Mouse (Mus musculus): ENCODE results near the gene Hist1h2af.

Hist1h2af gene

GRCm38 (mm10) chr13:23515281-23515680, 18.4 kb upstream of the Hist1h2af start:
- DNase-seq (ENCODE audit: low spot score in 2 of 2) = no peak

GRCm38 (mm10) chr13:23515826-23516620, 17.7 kb upstream of the Hist1h2af start:
- no peak for DNase-seq (ENCODE audit: low spot score in 2 of 2)

DNA sequence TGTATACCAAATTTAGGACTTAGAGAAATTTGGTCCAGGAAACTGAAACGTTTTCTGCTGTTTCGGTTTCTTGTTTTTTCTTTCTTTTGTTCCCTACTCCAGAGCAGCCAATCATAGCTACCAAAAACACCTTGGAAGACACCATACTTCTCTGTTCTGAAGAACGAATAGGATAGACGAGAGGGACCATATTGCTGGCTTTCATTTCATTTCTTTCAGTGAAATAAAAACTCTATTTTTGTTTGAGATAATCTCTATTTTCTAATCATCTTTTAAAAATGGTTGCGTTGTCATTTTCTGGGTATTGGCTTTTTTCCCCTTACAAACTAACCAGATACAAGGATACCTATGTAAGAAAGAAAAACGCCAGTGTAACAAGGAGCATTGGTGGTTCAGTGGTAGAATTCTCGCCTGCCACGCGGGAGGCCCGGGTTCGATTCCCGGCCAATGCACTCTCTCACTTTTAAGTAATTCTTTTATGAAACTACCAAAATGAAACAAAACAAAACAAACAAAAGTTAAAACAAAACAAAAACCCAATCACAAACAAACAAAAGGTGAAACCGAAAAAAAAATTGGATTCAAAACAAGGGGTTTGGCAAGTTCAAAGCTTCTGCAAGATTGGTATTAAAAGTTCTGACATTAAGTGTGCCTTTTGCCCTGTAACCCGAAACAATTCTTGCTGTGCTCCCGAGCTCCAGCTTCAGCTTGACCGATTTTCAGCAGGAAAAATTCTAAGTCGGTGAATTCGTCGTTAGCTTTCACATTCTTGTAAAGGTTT, 16.7 kb upstream of the Hist1h2af start:
- DNase-seq (ENCODE audit: low spot score in 2 of 2) = peak; percentile 48 to 75

DNA sequence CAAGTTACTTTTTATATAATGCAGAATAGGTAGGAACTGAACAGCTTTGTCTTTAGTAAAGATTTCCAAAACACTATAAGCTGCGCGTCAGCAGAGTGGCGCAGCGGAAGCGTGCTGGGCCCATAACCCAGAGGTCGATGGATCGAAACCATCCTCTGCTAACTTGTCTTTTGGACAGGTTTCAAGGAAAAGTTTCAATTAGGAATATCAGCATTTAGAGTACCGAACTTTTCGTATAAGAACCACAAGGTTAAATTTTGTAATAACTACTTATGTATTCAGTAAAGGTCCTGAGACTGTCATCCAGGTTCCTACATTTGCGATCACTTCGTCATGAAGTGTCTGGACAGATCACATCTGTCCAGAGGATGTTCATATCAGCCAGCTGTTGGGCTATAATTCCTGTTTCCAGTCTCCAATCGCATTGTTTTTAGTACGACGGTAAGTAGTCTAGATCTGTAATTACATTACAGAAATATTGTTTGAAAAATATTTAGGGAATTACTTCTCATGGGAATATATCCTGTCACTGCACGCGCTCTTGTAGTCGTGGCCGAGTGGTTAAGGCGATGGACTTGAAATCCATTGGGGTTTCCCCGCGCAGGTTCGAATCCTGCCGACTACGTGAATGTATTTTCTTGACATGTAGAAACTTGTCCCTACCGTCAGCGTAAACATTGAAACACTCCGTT, 16.0 kb upstream of the Hist1h2af start:
- DNase-seq (ENCODE audit: low spot score in 2 of 2) = peak; percentile 75 to 89

DNA sequence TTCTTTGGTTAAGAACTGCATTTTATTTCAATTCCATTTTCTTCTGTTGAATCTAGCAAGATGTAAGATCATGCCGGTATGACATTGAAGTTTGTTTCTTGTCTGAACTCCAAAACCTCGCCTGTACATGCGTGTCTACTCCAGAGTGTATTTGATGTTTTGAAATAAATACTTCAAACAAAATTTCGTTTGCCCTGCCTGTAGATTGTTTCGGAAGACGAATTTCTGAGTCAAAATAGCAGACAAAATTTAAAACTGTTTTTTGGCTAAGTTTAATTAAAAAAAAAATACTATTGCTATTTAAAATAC, 15.5 kb upstream of the Hist1h2af start:
- no peak for DNase-seq (ENCODE audit: low spot score in 2 of 2)

DNA sequence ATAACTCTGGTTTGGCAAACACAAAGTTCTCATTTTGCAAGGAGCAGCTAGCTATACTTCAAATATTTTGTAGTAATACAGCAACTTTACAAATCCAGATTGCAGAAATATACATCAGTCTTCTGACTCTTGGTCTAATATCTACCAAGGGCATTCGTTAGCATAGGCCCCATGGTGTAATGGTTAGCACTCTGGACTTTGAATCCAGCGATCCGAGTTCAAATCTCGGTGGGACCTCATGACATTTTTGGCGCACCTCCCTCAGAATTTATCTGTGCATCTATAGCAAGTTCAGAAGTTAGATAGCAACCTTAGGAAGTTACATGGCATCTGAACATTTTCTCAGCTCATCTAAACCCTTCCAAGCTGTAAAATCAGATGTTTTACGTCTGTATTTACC, 14.8 kb upstream of the Hist1h2af start:
- DNase-seq (ENCODE audit: low spot score in 2 of 2) = peak; percentile 60 to 73

DNA sequence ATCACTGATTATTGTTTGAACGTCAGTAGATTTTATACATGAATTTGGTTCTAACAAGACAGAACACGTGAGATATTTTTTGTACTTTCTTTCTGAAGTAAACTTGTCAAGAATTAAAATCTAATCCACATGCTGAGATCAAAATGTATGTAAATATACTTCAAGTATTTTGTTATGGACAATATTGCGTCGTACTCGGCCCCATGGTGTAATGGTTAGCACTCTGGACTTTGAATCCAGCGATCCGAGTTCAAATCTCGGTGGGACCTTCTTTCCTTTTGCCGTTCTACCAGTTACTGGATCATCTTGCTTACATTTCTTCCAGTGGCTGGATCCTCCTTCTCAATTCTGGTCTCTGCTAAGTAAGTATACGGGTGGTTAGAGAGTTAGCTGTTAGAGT, 14.3 kb upstream of the Hist1h2af start:
- DNase-seq (ENCODE audit: low spot score in 2 of 2) = peak; percentile 64 to 72

GRCm38 (mm10) chr13:23521703-23522102, 12.0 kb upstream of the Hist1h2af start:
- DNase-seq (ENCODE audit: low spot score in 2 of 2) = peak; percentile 61 to 72

- DNase-seq (ENCODE audit: low spot score in 2 of 2) = no peak
Measured at GRCm38 (mm10) chr13:23523976-23524375, 9.7 kb upstream of the Hist1h2af start.

DNA sequence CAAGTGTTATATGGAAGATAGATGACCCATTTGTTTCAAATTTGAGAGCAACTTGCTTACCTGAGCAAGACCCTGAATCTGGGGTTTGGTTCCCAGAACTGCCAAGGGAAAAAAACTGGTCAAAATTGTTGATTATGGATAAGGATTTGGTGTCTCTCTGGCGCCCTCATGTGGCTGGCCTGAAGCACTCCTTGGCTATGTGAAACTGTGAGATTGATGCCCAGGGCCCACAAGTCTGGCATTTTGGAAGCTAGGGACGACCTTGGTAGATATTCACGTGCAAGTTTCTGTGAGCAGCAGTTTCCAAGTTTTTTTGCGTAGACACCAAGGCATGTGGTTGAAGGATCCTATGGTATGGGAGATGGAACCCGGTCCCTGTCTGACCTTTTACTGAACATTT, 9.1 kb upstream of the Hist1h2af start:
- DNase-seq (ENCODE audit: low spot score in 2 of 2) = peak; percentile 68 to 71

GRCm38 (mm10) chr13:23525901-23526300, 7.8 kb upstream of the Hist1h2af start:
- DNase-seq (ENCODE audit: low spot score in 2 of 2) = no peak

DNA sequence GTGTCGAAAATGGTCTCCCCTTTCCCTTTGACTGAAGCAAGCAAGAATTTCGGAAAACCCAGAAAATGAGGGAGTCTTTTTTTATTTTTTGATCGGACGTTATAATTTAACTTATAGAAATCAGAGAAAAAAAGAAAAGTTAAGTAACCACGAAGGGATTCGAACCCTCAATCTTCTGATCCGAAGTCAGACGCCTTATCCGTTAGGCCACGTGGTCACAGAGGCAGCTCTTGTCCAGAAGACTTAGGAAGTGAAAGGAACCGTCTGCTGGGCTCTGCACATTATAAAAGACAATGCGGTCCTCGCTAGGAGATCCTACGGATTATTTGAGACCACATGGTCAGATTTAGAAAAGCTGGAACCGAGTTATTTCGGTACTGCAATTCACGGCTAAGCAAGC, 7.4 kb upstream of the Hist1h2af start:
- peak; percentile 82 to 91 for DNase-seq (ENCODE audit: low spot score in 2 of 2)

DNA sequence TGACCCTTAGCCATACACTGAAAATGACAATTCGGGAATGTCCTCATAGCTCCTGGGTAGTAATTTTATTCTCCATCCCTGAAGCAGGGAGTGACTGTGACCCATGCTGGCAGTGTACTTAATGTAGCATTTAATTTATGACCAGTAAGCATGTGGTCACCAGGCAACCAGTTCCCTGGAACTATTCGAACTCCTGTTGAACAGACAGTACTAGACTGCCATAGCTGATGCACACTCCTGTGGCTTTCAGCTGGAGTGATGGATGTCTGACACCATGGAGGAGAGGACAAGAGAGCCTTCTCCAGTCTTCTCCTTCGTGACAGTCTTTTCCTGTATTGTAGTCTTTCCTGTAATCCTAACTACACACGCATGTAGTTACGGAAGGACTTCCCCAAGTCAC, 4.7 kb upstream of the Hist1h2af start:
- DNase-seq (ENCODE audit: low spot score in 2 of 2) = no peak

DNA sequence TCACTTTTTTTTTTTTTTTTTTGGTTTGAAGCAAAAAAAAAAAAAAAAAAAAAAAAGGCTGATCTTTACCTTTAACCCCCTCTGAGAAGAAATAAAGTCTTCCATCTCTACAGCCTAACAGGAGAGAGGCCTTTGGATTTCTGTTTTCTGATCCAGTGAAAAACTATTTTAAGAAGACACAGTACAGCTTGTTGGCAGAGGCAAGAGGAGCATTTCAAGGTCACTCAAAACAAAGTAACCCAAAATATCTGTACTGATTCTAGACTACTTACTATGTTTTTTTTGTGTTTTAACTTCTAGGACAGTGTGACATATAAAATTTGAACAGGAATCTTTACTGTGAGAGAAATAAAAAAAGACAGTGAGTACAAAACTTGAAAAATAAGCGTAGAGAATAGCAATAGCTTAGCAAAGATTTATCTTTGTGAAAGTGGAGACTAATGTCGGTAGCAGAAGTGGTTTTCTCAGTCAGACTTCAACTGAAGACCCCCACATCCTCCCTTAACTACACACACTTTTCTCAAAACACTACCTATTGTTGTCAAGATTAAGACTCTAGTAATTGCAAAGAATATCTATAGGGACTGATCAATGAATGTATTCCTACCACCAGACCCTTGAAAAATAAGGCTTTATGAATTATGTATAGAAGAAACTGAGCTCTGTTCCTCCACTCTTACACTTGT, 4.1 kb upstream of the Hist1h2af start:
- no peak for DNase-seq (ENCODE audit: low spot score in 2 of 2)

GRCm38 (mm10) chr13:23530181-23530900, 3.4 kb upstream of the Hist1h2af start:
- DNase-seq (ENCODE audit: low spot score in 2 of 2) = peak in 1 of 2 experiments; percentile 41

- peak; percentile 95 for DNase-seq (ENCODE audit: low spot score in 2 of 2)
Measured at GRCm38 (mm10) chr13:23530901-23531875, 2.5 kb upstream of the Hist1h2af start, which contains the start of gene Hist1h4h. TSS of gene Hist1h4h (plus strand) at chr13:23531050.

DNA sequence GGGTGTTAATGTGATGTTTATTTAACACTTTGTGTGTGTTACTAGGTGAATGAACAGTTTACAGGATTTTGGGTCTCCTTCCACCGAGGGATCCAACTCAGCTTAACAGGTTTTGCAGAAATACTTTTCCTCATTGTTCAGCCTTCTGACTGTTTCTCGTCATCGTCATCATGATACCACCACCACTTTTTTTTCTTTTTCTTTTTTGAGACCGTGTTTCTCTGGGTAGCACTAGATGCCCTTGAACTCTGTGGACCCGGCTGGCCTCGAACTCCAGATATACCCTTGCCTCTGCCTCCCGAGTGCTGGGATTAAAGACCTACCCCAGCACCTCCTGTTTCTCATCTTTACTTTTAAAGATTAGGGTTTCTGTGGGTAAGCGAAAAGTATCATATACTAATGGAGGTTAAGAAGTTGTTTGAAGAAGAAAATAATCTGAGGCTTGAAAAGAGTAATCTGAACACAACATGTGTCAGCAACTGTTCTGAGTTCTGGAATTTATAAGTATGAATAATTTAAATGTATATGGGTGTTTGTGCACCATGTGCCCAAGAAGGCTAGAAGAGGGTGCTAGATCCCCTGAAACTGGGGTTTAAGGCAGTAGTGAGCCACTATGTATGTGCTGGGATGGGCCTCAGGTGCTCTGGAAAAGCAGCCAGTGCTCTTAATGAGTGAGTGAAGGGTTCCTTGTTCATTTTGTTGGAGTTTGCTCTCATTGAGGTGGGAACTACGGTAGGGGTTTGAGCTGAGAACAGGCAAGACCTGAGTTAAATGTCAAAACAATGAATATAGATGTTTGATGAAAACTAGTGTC, 1.2 kb upstream of the Hist1h2af start:
- DNase-seq (ENCODE audit: low spot score in 2 of 2) = no peak

DNA sequence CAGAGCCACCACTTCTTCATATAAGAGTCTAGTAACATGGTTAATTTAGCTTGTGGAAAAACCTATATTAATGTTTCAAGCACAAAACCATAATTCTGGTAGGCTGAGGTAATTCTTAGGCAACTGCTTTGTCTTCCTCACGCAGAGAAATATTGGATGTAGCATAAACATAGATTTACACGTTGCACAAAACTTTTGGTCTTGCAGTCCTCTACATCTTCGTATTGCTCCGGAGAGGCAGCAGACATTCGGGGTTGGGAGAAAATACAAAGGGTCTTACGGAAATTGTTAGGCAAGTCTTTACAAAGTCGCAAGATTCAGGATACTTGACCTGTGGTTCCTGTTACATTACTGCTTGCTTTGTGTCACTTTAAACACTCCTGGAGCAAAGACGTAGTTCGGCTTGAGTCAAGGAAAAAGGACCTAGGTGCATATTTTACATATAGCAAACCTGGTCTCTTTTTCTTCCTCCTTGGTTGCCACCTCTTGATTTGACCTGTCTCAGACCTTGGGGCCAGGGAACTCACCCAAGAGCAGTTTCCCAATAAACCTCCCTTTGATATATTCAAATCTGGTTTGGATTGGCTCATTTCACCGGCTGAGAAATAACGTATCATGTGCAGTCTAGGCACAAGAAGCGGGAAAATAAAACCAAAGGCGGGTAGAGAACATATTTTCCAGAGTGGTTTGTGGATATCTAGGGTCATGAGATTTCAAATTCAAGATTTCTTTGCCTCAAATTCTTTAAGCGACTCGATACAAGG, 844 bp downstream of the Hist1h2af start:
- DNase-seq (ENCODE audit: low spot score in 2 of 2) = no peak
